Mouse (Mus musculus) liver, adult 2 months (tissue): ENCODE measurements around the gene Rxfp3. TPM values are rescaled to one million over a fixed set of nuclear protein-coding genes. Genes with fewer than 3 reads are reported as not detected.
"Not testable (repeated sequence)": the region's sequence is repeated elsewhere in the genome, so short reads cannot be mapped to it uniquely, and the experiment has no call there.

Experiments
- DNase-seq: peaks from one replicate; pipeline ENCODE4 v3.0.0-alpha.2; 2011; ENCODE audit warnings: low read depth, low spot score; ENCODE audit errors: extremely low read depth
- H3K27ac ChIP-seq: fragments of 200-500 bp; replicated peaks from 2 replicates; pipeline ENCODE4 v1.5.1; 2012; ENCODE audit warnings: low read depth, mild to moderate bottlenecking, control low read depth, inconsistent platforms, low read length; ENCODE audit not compliant: insufficient read depth
- H3K27me3 ChIP-seq: fragments of 200-500 bp; 2 replicates; pipeline ENCODE4 v1.6.1; 2012; ENCODE audit warnings: mild to moderate bottlenecking, moderate library complexity, low read length, inconsistent platforms; ENCODE audit not compliant: control insufficient read depth, insufficient read depth
- H3K36me3 ChIP-seq: fragments of 200-500 bp; 2 replicates; pipeline ENCODE4 v1.6.1; 2012; ENCODE audit warnings: low read length, inconsistent platforms; ENCODE audit not compliant: control insufficient read depth, insufficient read depth
- H3K4me1 ChIP-seq: fragments of 200-500 bp; 2 replicates; pipeline ENCODE4 v1.6.1; 2011; ENCODE audit warnings: low read length; ENCODE audit not compliant: control insufficient read depth, insufficient read depth
- H3K4me3 ChIP-seq: fragments of 200-500 bp; 2 replicates; pipeline ENCODE4 v1.5.1; 2011; ENCODE audit warnings: low read depth, mild to moderate bottlenecking, control low read depth, low read length, moderate library complexity; ENCODE audit not compliant: insufficient read depth
- H3K79me2 ChIP-seq: fragments of 200-500 bp; 2 replicates; pipeline ENCODE4 v1.6.1; 2012; ENCODE audit warnings: inconsistent platforms, mild to moderate bottlenecking, low read length, moderate library complexity; ENCODE audit not compliant: control insufficient read depth, insufficient read depth
- H3K9ac ChIP-seq: fragments of 200-500 bp; 2 replicates; pipeline ENCODE4 v1.6.1; 2012; ENCODE audit warnings: low read depth, mild to moderate bottlenecking, control low read depth, inconsistent platforms, low read length
- CTCF ChIP-seq: fragments of 200-500 bp; IDR thresholded peaks from 2 replicates; pipeline ENCODE4 v1.5.1; 2011; ENCODE audit warnings: low read depth, low read length, control low read depth
- POLR2A ChIP-seq: fragments of 200-500 bp; IDR thresholded peaks from 2 replicates; pipeline ENCODE4 v1.6.1; 2011; ENCODE audit warnings: low read length, control low read depth; ENCODE audit not compliant: insufficient read depth; ENCODE audit errors: extremely low read depth
- WGBS: fragments of 180-500 bp; shearing (Covaris S2); methylation state at CpG from one replicate; pipeline ENCODE4 v1.1.7; 2018; 5-methylcytosine and 5-hydroxymethylcytosine counted together
- polyA plus RNA-seq: library from polyadenylated mRNA; depleted of rRNA; stranded (reverse); fragments of >200 nt; gene quantifications from 2 replicates; pipeline ENCODE4 v1.2.3, GENCODE M21; 2012
- total RNA-seq: library from RNA; depleted of rRNA; stranded (reverse); fragments of >200 nt; gene quantifications from 2 replicates; pipeline ENCODE4 v1.2.3, GENCODE M21; 2014

The Rxfp3 gene
- total and polyA plus RNA-seq, 2 experiments = not detected

DNA sequence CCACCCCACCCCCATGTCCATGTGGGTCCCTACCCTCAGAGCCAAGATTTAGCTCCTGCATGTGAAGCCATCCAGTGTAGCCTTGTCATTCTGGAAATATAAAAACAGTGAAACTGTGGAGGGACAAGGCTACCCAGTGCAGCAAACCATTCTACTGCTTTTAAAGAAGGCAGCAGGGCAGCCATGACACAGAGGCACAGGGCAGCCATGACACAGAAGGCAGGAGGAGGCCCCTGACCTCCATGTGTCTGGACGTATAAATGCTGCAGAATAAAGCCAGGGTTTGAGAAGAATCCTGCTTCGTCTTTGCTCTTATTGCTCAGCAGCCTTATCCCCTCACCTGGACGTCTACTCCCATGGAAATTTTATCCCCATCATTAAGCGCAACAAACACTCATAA is 34.0 kb downstream of the Rxfp3 start:
- TF ChIP-seq CTCF (no peak), POLR2A (no peak)
- Histone ChIP-seq H3K27ac (no peak overlapping the region), H3K36me3 (no peaks in the 10 kb centered on the region), H3K4me3 (no peak overlapping the region), H3K4me1 (no peaks in the 10 kb centered on the region), H3K27me3 (no peaks in the 10 kb centered on the region), H3K9ac (no peak overlapping the region), H3K79me2 (no peaks in the 10 kb centered on the region)
- no peak for DNase-seq
- 93% methylated on average over 4 of the region's 4 CpGs for WGBS

DNA sequence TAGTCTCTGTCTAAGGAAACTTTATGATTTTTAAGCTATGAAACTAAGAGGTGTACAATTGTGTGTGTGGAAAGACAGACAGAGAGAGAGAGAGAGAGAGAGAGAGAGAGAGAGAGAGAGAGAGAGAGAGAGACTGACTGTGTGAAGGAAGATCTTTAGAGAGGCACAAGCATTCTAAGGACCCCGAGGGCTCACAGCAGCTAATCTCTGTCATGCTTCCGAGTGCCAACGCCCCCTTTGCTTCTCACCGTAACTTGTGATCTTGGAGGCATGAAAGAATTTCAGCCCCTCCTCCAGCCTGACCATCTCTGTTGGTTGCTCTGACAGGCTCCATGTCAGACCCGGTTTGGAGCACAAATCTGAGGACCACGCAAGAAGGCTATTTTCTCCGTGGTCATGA is 37.4 kb downstream of the Rxfp3 start, which contains the start of gene Slc45a2:
Slc45a2 (plus strand) TSS at position 301 of the 400 bp plus-strand sequence.
- WGBS = 79% methylated on average over 7 of the region's 7 CpGs
- no peak for TF ChIP-seq CTCF
- no peak for TF ChIP-seq POLR2A
- H3K79me2 ChIP-seq = no peaks in the 10 kb centered on the region
- peaks cover 13% of the 10 kb centered on the region for H3K36me3 ChIP-seq
- DNase-seq = no peak
- H3K4me1 ChIP-seq = peaks cover 5% of the 10 kb centered on the region
- no peak within 1 kb of the TSS for H3K4me3 ChIP-seq
- no peaks in the 10 kb centered on the region for H3K27me3 ChIP-seq
- no peak within 1 kb of the TSS for H3K27ac ChIP-seq
- H3K9ac ChIP-seq = no peak within 1 kb of the TSS

DNA sequence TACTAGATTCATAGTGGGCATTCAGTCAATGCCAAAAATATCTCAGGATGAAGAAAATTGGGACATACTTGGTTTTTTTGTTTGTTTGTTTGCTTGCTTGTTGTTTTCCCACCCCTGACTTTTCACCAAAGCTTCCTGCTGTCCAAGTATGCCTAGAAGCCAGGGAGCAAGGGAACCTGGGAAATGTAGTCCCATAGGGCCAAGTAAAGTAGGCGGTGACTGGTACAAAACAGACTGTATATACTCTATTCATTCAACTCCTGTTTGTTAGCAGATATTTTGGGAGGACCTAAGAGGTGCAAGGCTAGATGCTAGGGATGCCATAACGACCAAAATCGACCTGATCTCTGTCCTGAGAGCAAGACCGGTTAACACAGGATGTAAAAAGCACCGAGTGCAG is 38.0 kb downstream of the Rxfp3 start:
- Histone ChIP-seq H3K4me1 (peaks cover 5% of the 10 kb centered on the region), H3K27ac (no peak overlapping the region), H3K27me3 (no peaks in the 10 kb centered on the region), H3K36me3 (peaks cover 17% of the 10 kb centered on the region), H3K79me2 (no peaks in the 10 kb centered on the region), H3K4me3 (no peak overlapping the region), H3K9ac (no peak overlapping the region)
- TF ChIP-seq POLR2A = no peak
- no peak for TF ChIP-seq CTCF
- 55% methylated on average over 5 of the region's 5 CpGs for WGBS
- DNase-seq = no peak

DNA sequence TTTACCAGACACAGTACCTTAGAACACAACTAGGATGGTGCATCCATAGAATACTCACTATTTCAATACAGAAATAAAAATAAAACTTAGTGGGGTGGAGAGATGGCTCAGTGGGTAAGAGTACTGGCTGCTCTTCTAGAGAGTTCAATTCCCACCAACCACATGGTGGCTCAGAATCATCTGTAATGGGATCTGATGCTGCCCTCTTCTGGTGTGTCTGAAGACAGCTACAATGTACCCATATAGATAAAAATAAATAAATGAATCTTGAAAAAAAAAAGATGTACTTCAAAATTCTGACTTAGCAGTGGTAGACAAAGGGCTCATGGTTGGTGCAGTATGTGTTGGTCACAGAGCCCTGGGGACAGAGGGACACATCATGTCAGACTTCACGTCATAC is 46.2 kb downstream of the Rxfp3 start:
- 0 out of 2 replicates have a peak, but pooled peaks cover 4% of the 10 kb centered on the region for H3K79me2 ChIP-seq
- TF ChIP-seq CTCF (no peak), POLR2A (no peak)
- H3K4me3 ChIP-seq = no peak overlapping the region
- peaks cover 64% of the 10 kb centered on the region for H3K36me3 ChIP-seq
- 92% methylated on average over 1 of the region's 1 CpGs for WGBS
- peaks cover 15% of the 10 kb centered on the region for H3K4me1 ChIP-seq
- no peak overlapping the region for H3K27ac ChIP-seq
- H3K27me3 ChIP-seq = no peaks in the 10 kb centered on the region
- H3K9ac ChIP-seq = no peak overlapping the region
- DNase-seq = no peak

DNA sequence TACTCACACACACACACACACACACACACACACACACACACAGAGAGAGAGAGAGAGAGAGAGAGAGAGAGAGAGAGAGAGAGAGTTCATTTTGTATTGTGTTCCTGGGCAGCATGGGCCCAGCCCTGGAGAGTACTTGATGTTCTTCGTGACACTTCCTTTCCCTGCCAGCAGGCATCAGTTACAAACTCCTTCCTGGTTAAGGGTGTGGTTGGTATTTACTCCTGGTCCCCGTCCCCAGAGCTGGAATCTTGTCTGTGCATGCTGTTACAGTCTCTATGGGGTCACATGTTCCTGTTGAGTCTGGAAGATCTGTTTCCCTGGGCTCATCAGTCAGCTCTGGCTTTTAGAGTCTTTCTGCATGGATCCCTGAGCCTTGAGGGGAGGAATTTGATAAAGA is 47.4 kb downstream of the Rxfp3 start:
- 48% methylated on average over 2 of the region's 2 CpGs for WGBS
- DNase-seq = no peak
- Histone ChIP-seq H3K9ac (no peak overlapping the region), H3K36me3 (peaks cover 59% of the 10 kb centered on the region), H3K79me2 (0 out of 2 replicates have a peak, but pooled peaks cover 4% of the 10 kb centered on the region), H3K4me3 (no peak overlapping the region), H3K27ac (no peak overlapping the region), H3K4me1 (peaks cover 18% of the 10 kb centered on the region), H3K27me3 (no peaks in the 10 kb centered on the region)
- TF ChIP-seq CTCF = no peak
- no peak for TF ChIP-seq POLR2A

DNA sequence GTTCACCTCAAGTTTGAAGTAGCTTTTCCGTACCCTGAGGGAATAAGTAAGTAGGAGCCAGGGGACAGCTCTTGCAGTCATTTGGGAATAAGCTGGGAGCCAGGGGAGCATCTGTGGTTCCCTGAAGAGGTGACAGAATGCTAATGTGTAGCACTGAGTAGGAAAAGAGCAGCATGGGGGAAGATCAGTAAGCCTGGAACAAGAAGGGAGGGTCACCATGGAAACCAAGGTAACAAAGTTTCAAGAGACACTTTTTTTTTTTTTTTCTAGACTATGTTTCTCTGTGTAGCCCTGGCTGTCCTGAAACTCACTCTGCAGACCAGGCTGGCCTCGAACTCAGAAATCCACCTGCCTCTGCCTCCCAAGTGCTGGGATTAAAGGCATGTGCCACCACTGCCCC is 51.3 kb downstream of the Rxfp3 start:
- DNase-seq, H3K79me2 ChIP-seq, H3K27me3 ChIP-seq, H3K4me3 ChIP-seq: not testable (repeated sequence)
- Histone ChIP-seq H3K27ac (peak overlapping the region; percentile 67), H3K4me1 (peaks cover 29% of the 10 kb centered on the region), H3K36me3 (peaks cover 45% of the 10 kb centered on the region), H3K9ac (peak overlapping the region; percentile 56)
- WGBS = 63% methylated on average over 2 of the region's 2 CpGs
